Mouse (Mus musculus): ENCODE data around the gene Cav2.

The Cav2 gene

GRCm38 (mm10) chr6:17314659-17315616 lies 34.0 kb downstream of the Cav2 start:
- no peak for DNase-seq

- no peak for DNase-seq
Measured at GRCm38 (mm10) chr6:17316294-17317166, 35.5 kb downstream of the Cav2 start.

GRCm38 (mm10) chr6:17317167-17317524 lies 36.2 kb downstream of the Cav2 start:
- DNase-seq = no peak

GRCm38 (mm10) chr6:17317944-17318343 lies 37.0 kb downstream of the Cav2 start:
- DNase-seq = no peak

- no peak for DNase-seq
Measured at GRCm38 (mm10) chr6:17321976-17322375, 41.0 kb downstream of the Cav2 start.

GRCm38 (mm10) chr6:17327216-17327615 lies 46.2 kb downstream of the Cav2 start:
- DNase-seq = no peak

GRCm38 (mm10) chr6:17329801-17330200 lies 48.8 kb downstream of the Cav2 start:
- no peak for DNase-seq

GRCm38 (mm10) chr6:17337724-17338123 lies 56.7 kb downstream of the Cav2 start:
- DNase-seq = no peak
